Mouse (Mus musculus) natural killer cell, adult 2 months (primary cell): ENCODE data around the gene Gm3047.
"Not testable (repeated sequence)": the region's sequence is repeated elsewhere in the genome, so short reads cannot be mapped to it uniquely, and the experiment has no call there.

ENCODE experiments used
- DNase-seq, 2 experiments: peaks; one replicate each; pipeline ENCODE4 v3.0.0; 2022; ENCODE audit warnings: low spot score in 2 of 2

Gm3047 gene

DNA sequence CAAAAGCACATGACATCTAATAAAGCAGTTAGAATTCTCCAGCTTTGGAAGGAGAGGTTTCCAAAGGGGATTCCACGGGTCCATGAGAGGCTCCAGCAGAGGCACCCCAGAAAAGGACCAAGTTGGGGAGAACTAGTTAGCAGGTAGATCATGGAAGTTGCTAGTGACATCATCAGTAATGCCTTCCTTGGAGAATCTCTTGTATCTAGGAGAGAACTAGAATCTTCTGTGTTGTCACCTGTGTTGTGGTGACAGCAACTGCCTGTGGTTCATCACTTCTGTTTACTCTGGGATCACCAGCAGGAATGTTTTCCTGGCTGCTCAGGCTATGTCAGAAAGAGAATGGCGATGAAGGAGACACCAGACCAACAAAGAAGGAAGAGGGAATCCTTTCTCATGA, at the start of gene Gm3047:
Gm3047 (plus strand) TSS at position 301 of the 400 bp plus-strand sequence.
- not testable (repeated sequence) for DNase-seq
